Mouse (Mus musculus) CH12.LX (cell line): ENCODE results near the gene Dusp22. TPM values are rescaled to one million over a fixed set of nuclear protein-coding genes. Genes with fewer than 3 reads are reported as not detected.

Experiments
- DNase-seq: peaks from one replicate; pipeline ENCODE4 v3.0.0-alpha.2; 2013; ENCODE audit errors: extremely low read depth
- H3K27ac ChIP-seq: 2 replicates; pipeline ENCODE4 v1.5.1; 2012; ENCODE audit warnings: low read depth, mild to moderate bottlenecking, control low read depth, moderate library complexity; ENCODE audit not compliant: insufficient read depth
- H3K27me3 ChIP-seq: replicated peaks from 2 replicates; pipeline ENCODE3; 2012; ENCODE audit warnings: inconsistent platforms
- H3K36me3 ChIP-seq, 2 experiments: replicated peaks in 1 of 2; 2 replicates each; pipeline versions ENCODE3 to v1.6.1; 2012; ENCODE audit warnings: inconsistent platforms in 1 of 2, low read length in 1 of 2, mild to moderate bottlenecking in 1 of 2, mixed read lengths in 1 of 2, moderate library complexity in 1 of 2; ENCODE audit not compliant: control insufficient read depth in 1 of 2, insufficient read depth in 1 of 2
- H3K4me1 ChIP-seq, 2 experiments: 2 replicates each; pipeline ENCODE4 v1.6.1; 2012; ENCODE audit warnings: inconsistent platforms in 1 of 2, moderate library complexity in 1 of 2; ENCODE audit not compliant: insufficient read depth in 2 of 2, control insufficient read depth in 1 of 2
- H3K4me2 ChIP-seq: 2 replicates; pipeline ENCODE4 v1.6.1; 2012; ENCODE audit warnings: low read depth, mild to moderate bottlenecking, control low read depth; ENCODE audit not compliant: poor library complexity, insufficient read depth, severe bottlenecking
- H3K4me3 ChIP-seq, 3 experiments: fragments of 150-350 bp in 1 of 3; sonication (generic) in 1 of 3; replicated peaks in 1 of 3; 2 replicates each; pipeline versions ENCODE3 to v1.5.1; 2011 to 2012; ENCODE audit warnings: low read depth in 2 of 3, low read length in 2 of 3, mild to moderate bottlenecking in 2 of 3, moderate library complexity in 2 of 3, control low read depth in 1 of 3, improper control_type of control experiment in 1 of 3, inconsistent platforms in 1 of 3, mixed read lengths in 1 of 3; ENCODE audit not compliant: poor library complexity in 1 of 3
- H3K79me2 ChIP-seq: replicated peaks from 2 replicates; pipeline ENCODE4 v1.6.1; 2012; ENCODE audit warnings: mild to moderate bottlenecking, moderate library complexity; ENCODE audit not compliant: control insufficient read depth, poor library complexity, insufficient read depth, severe bottlenecking; ENCODE audit errors: extremely low read depth
- H3K9ac ChIP-seq: 2 replicates; pipeline ENCODE4 v1.6.1; 2012; ENCODE audit warnings: low read depth, mild to moderate bottlenecking, control low read depth, moderate library complexity; ENCODE audit not compliant: insufficient read depth
- H3K9me3 ChIP-seq: replicated peaks from 2 replicates; pipeline ENCODE3; 2012; ENCODE audit warnings: low read length, inconsistent platforms, mixed read lengths
- BHLHE40 ChIP-seq: IDR thresholded peaks from 2 replicates; pipeline ENCODE4 v1.6.1; 2011; ENCODE audit warnings: mild to moderate bottlenecking, low read depth, low read length, improper control_type of control experiment
- CHD1 ChIP-seq: IDR thresholded peaks from 2 replicates; pipeline ENCODE4 v1.6.1; 2012; ENCODE audit warnings: low read depth, low read length, improper control_type of control experiment, inconsistent platforms
- CHD2 ChIP-seq: IDR thresholded peaks from 2 replicates; pipeline ENCODE4 v1.6.1; 2011; ENCODE audit warnings: low read length, improper control_type of control experiment
- CTCF ChIP-seq, 2 experiments: IDR thresholded peaks in 1 of 2; conservative IDR thresholded peaks in 1 of 2; 2 replicates each; pipeline ENCODE4 v1.5.1; 2011 to 2012; ENCODE audit warnings: low read depth in 2 of 2, low read length in 2 of 2, improper control_type of control experiment in 1 of 2, inconsistent platforms in 1 of 2, mild to moderate bottlenecking in 1 of 2, moderate library complexity in 1 of 2
- E2F4 ChIP-seq: IDR thresholded peaks from 2 replicates; pipeline ENCODE4 v1.6.1; 2011; ENCODE audit warnings: low read depth, low read length, improper control_type of control experiment; ENCODE audit not compliant: insufficient replicate concordance
- ELF1 ChIP-seq: IDR thresholded peaks from 2 replicates; pipeline ENCODE4 v1.6.1; 2014; ENCODE audit warnings: low read depth, mild to moderate bottlenecking, inconsistent platforms, low read length, improper control_type of control experiment
- EP300 ChIP-seq: IDR thresholded peaks from 2 replicates; pipeline ENCODE4 v1.6.1; 2011; ENCODE audit warnings: low read length, improper control_type of control experiment
- ETS1 ChIP-seq: conservative IDR thresholded peaks from 2 replicates; pipeline ENCODE4 v1.6.1; 2012; ENCODE audit warnings: low read depth, mild to moderate bottlenecking, inconsistent platforms, low read length, improper control_type of control experiment, moderate library complexity
- GABPA ChIP-seq: IDR thresholded peaks from 2 replicates; pipeline ENCODE4 v1.6.1; 2012; ENCODE audit warnings: low read depth, low read length, improper control_type of control experiment, inconsistent platforms; ENCODE audit not compliant: insufficient replicate concordance
- HCFC1 ChIP-seq: IDR thresholded peaks from 2 replicates; pipeline ENCODE4 v1.6.1; 2012; ENCODE audit warnings: low read depth, mild to moderate bottlenecking, inconsistent platforms, low read length, improper control_type of control experiment
- IRF4 ChIP-seq: IDR thresholded peaks from 2 replicates; pipeline ENCODE4 v1.6.1; 2014; ENCODE audit warnings: low read depth, mild to moderate bottlenecking, inconsistent platforms, low read length, improper control_type of control experiment
- JUN ChIP-seq: IDR thresholded peaks from 2 replicates; pipeline ENCODE4 v1.6.1; 2011; ENCODE audit warnings: low read depth, mild to moderate bottlenecking, low read length, improper control_type of control experiment, moderate library complexity; ENCODE audit not compliant: insufficient read depth
- KAT2A ChIP-seq: IDR thresholded peaks from 2 replicates; pipeline ENCODE4 v1.6.1; 2012; ENCODE audit warnings: low read length, improper control_type of control experiment, inconsistent platforms; ENCODE audit not compliant: insufficient replicate concordance
- MAFK ChIP-seq: IDR thresholded peaks from 2 replicates; pipeline ENCODE4 v1.6.1; 2011; ENCODE audit warnings: low read length, improper control_type of control experiment; ENCODE audit not compliant: insufficient replicate concordance
- MAX ChIP-seq: IDR thresholded peaks from 2 replicates; pipeline ENCODE4 v1.6.1; 2011; ENCODE audit warnings: low read length, improper control_type of control experiment
- MAZ ChIP-seq: IDR thresholded peaks from 2 replicates; pipeline ENCODE4 v1.6.1; 2012; ENCODE audit warnings: low read depth, mild to moderate bottlenecking, inconsistent platforms, low read length, improper control_type of control experiment, moderate library complexity
- MEF2A ChIP-seq: IDR thresholded peaks from 2 replicates; pipeline ENCODE4 v1.6.1; 2014; ENCODE audit warnings: low read depth, mild to moderate bottlenecking, inconsistent platforms, low read length, improper control_type of control experiment, borderline replicate concordance
- MXI1 ChIP-seq: IDR thresholded peaks from 2 replicates; pipeline ENCODE4 v1.6.1; 2011; ENCODE audit warnings: mild to moderate bottlenecking, low read depth, low read length, improper control_type of control experiment
- MYC ChIP-seq: IDR thresholded peaks from 2 replicates; pipeline ENCODE4 v1.6.1; 2011; ENCODE audit warnings: low read depth, mild to moderate bottlenecking, improper control_type of control experiment, low read length
- NELFE ChIP-seq: IDR thresholded peaks from 2 replicates; pipeline ENCODE4 v1.6.1; 2011; ENCODE audit warnings: low read depth, low read length, improper control_type of control experiment
- NRF1 ChIP-seq: IDR thresholded peaks from 2 replicates; pipeline ENCODE4 v1.6.1; 2014; ENCODE audit warnings: low read depth, mild to moderate bottlenecking, inconsistent platforms, low read length, improper control_type of control experiment, moderate library complexity
- PAX5 ChIP-seq: IDR thresholded peaks from 2 replicates; pipeline ENCODE4 v1.6.1; 2012; ENCODE audit warnings: low read length, inconsistent platforms, mixed read lengths
- POLR2A ChIP-seq: IDR thresholded peaks from 2 replicates; pipeline ENCODE4 v1.6.1; 2011; ENCODE audit warnings: low read depth, mild to moderate bottlenecking, improper control_type of control experiment, low read length
- POLR2AphosphoS2 ChIP-seq: IDR thresholded peaks from 2 replicates; pipeline ENCODE4 v1.6.1; 2011; ENCODE audit warnings: low read depth, low read length, improper control_type of control experiment
- RAD21 ChIP-seq: IDR thresholded peaks from 2 replicates; pipeline ENCODE4 v1.6.1; 2011; ENCODE audit warnings: low read depth, mild to moderate bottlenecking, low read length, improper control_type of control experiment, moderate library complexity
- RCOR1 ChIP-seq: conservative IDR thresholded peaks from 2 replicates; pipeline ENCODE4 v1.6.1; 2012; ENCODE audit warnings: low read depth, mild to moderate bottlenecking, inconsistent platforms, low read length, improper control_type of control experiment
- SIN3A ChIP-seq: IDR thresholded peaks from 2 replicates; pipeline ENCODE4 v1.6.1; 2012; ENCODE audit warnings: low read length, improper control_type of control experiment, inconsistent platforms
- SMC3 ChIP-seq: IDR thresholded peaks from 2 replicates; pipeline ENCODE4 v1.6.1; 2011; ENCODE audit warnings: low read depth, low read length, improper control_type of control experiment
- TBP ChIP-seq: conservative IDR thresholded peaks from 2 replicates; pipeline ENCODE4 v1.6.1; 2011; ENCODE audit warnings: low read depth, low read length, improper control_type of control experiment
- TCF12 ChIP-seq: IDR thresholded peaks from 2 replicates; pipeline ENCODE4 v1.6.1; 2014; ENCODE audit warnings: low read depth, mild to moderate bottlenecking, inconsistent platforms, low read length, improper control_type of control experiment
- UBTF ChIP-seq: IDR thresholded peaks from 2 replicates; pipeline ENCODE4 v1.6.1; 2012; ENCODE audit warnings: low read depth, mild to moderate bottlenecking, inconsistent platforms, low read length, improper control_type of control experiment, moderate library complexity
- USF1 ChIP-seq: IDR thresholded peaks from 2 replicates; pipeline ENCODE4 v1.6.1; 2014; ENCODE audit warnings: low read depth, mild to moderate bottlenecking, inconsistent platforms, low read length, improper control_type of control experiment
- USF2 ChIP-seq: conservative IDR thresholded peaks from 2 replicates; pipeline ENCODE4 v1.6.1; 2011; ENCODE audit warnings: low read depth, low read length, improper control_type of control experiment
- ZMIZ1 ChIP-seq: IDR thresholded peaks from 2 replicates; pipeline ENCODE4 v1.6.1; 2012; ENCODE audit warnings: low read depth, mild to moderate bottlenecking, inconsistent platforms, low read length, improper control_type of control experiment
- ZNF384 ChIP-seq: IDR thresholded peaks from 2 replicates; pipeline ENCODE4 v1.6.1; 2012; ENCODE audit warnings: low read depth, low read length, improper control_type of control experiment, inconsistent platforms
- dilution Hi-C: fragments of 300-500 bp; cut with MboI; formaldehyde crosslinking; loops from 2 replicates; pipeline ENCODE4 v1.14.3; 2020; ENCODE audit warnings: low sequenced_read_pairs; ENCODE audit not compliant: extremely low pct_unique_long_range_greater_than_20kb, extremely low pct_ligation_motif_present
- in situ Hi-C: fragments of 300-500 bp; cut with MboI; formaldehyde crosslinking; loops from 3 replicates; pipeline ENCODE4 v1.14.3; 2019; ENCODE audit warnings: low sequenced_read_pairs, low pct_ligation_motif_present, low pct_unique_long_range_greater_than_20kb, mixed read lengths
- polyA plus RNA-seq: library from polyadenylated mRNA; unstranded; fragments of >175 nt; gene quantifications from 2 replicates; pipeline ENCODE4 v1.2.1, GENCODE M21; 2012; ENCODE audit warnings: low read depth; ENCODE audit not compliant: insufficient read length
- total RNA-seq, 2 experiments: library from RNA; depleted of rRNA; stranded (reverse); fragments of 300-350 nt in 1 of 2; fragments of >200 nt in 1 of 2; gene quantifications; 2 replicates each; pipeline ENCODE4 v1.2.3; 2012 to 2014

Gene Dusp22
- total and polyA plus RNA-seq, 3 experiments: 18.0 to 28.7 (median 22.5) TPM

GRCm38 (mm10) chr13:30750461-30751303 is 90.9 kb downstream of the Dusp22 start (continued):
- TF ChIP-seq NRF1 (no peak), E2F4 (no peak), POLR2AphosphoS2 (no peak), CHD2 (no peak), ZNF384 (no peak), POLR2A (peak; percentile 65), USF1 (no peak), JUN (no peak)

DNA sequence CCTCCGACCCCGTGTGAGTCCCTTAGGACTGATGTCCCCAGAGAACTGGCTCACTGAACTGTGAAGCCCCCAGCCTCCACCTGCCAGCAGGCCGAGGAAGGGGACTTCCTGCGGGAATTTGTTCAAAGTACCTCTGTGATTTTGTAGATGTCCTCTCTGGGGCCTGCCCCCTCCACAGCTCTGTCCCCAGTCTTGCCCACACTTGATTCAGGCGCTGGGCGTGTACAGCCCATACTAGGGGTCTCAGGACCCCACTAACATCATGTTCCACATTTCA is 91.4 kb downstream of the Dusp22 start:
- H3K79me2 ChIP-seq: peaks cover 72% of the 10 kb centered on the region
- DNase-seq: no peak
- H3K4me2 ChIP-seq: peak overlapping the region; percentile 95
- in situ Hi-C loops: loop anchor here (5.0 to 10.0 kb wide), 3 partner anchors 34 to 146 kb away; no protein-coding TSS in a partner anchor
- H3K4me1 ChIP-seq: peaks cover 6 to 54% of the 10 kb centered on the region in 2 experiments
- H3K9me3 ChIP-seq: no peaks in the 10 kb centered on the region
- H3K27ac ChIP-seq: peak overlapping the region; percentile 95
- peaks cover 43 to 58% of the 10 kb centered on the region in 2 experiments for H3K36me3 ChIP-seq
- peak overlapping the region; percentile 91 for H3K9ac ChIP-seq
- no peaks in the 10 kb centered on the region for H3K27me3 ChIP-seq
- H3K4me3 ChIP-seq: peak overlapping the region; percentile 87 to 98 (median 90)
- dilution Hi-C loops: no loop called here
- TF ChIP-seq EP300 (peak; percentile 21; the same call in 1 of the 2 replicates), TBP (no peak), CTCF (conservative IDR thresholded peaks at IDR 0.05 in 1 of 2, IDR thresholded peaks at IDR 0.05 in 1 of 2; ENCODE audit: low read depth in 2 of 2, low read length in 2 of 2) (no peak), IRF4 (peak; percentile 43; the same call in 1 of the 2 replicates), PAX5 (no peak), CHD2 (no peak), MAZ (no peak), UBTF (peak; percentile 20; the same call in 1 of the 2 replicates), NELFE (no peak), SMC3 (peak; percentile 11; the same call in 1 of the 2 replicates), RCOR1 (0 out of 2 replicates have a peak, but pooled peaks have one; percentile 14), USF1 (no peak), MEF2A (peak; percentile 51; the same call in 1 of the 2 replicates), HCFC1 (no peak), POLR2A (no peak; the same call in 1 of the 2 replicates), USF2 (no peak), BHLHE40 (peak; percentile 34; the same call in 1 of the 2 replicates), TCF12 (peak; percentile 52; the same call in 1 of the 2 replicates), RAD21 (no peak), MAFK (no peak), MXI1 (0 out of 2 replicates have a peak, but pooled peaks have one; percentile 18), MAX (no peak), ELF1 (no peak), E2F4 (no peak), ZMIZ1 (no peak), ZNF384 (no peak), CHD1 (no peak; the same call in 1 of the 2 replicates), ETS1 (0 out of 2 replicates have a peak, but pooled peaks have one; percentile 16), SIN3A (peak; percentile 73; the same call in 1 of the 2 replicates), MYC (no peak), KAT2A (0 out of 2 replicates have a peak, but pooled peaks have one; percentile 53), GABPA (no peak)
